Mouse (Mus musculus) layer of hippocampus, postnatal 36 days (tissue): Measurements from ENCODE around the gene Trappc12. TPM values are rescaled to one million over a fixed set of nuclear protein-coding genes. Genes with fewer than 3 reads are reported as not detected.

Experiments
- DNase-seq, 2 experiments: peaks; one replicate each; pipeline ENCODE4 v3.0.0; 2022
- total RNA-seq, 2 experiments: library from RNA; stranded (reverse); gene quantifications; 2 replicates each; pipeline ENCODE4 v1.2.3; 2021

Gene Trappc12
- total RNA-seq, 2 experiments from 2014 or later, result 57.2 to 57.5 TPM

- DNase-seq, result no peak
Measured at GRCm38 (mm10) chr12:28732631-28733030, 17.6 kb downstream of the Trappc12 start.

GRCm38 (mm10) chr12:28727061-28727460, 23.2 kb downstream of the Trappc12 start:
- DNase-seq, result no peak

- no peak for DNase-seq
Measured at GRCm38 (mm10) chr12:28726204-28726603, 24.1 kb downstream of the Trappc12 start.

- no peak for DNase-seq
Measured at GRCm38 (mm10) chr12:28724366-28724765, 25.9 kb downstream of the Trappc12 start.

- DNase-seq, result no peak
Measured at GRCm38 (mm10) chr12:28718106-28718505, 32.2 kb downstream of the Trappc12 start.

- no peak for DNase-seq
Measured at GRCm38 (mm10) chr12:28717066-28717465, 33.2 kb downstream of the Trappc12 start.

GRCm38 (mm10) chr12:28714822-28715632, 35.2 kb downstream of the Trappc12 start:
- no peak for DNase-seq

- peak; percentile 58 to 60 for DNase-seq
Measured at GRCm38 (mm10) chr12:28710566-28711185, 39.6 kb downstream of the Trappc12 start.

- DNase-seq, result no peak
Measured at GRCm38 (mm10) chr12:28708154-28708553, 42.1 kb downstream of the Trappc12 start.

GRCm38 (mm10) chr12:28705204-28705603, 45.1 kb downstream of the Trappc12 start:
- DNase-seq, result no peak

GRCm38 (mm10) chr12:28704381-28704780, 45.9 kb downstream of the Trappc12 start:
- DNase-seq, result no peak

GRCm38 (mm10) chr12:28701302-28701701, 49.0 kb downstream of the Trappc12 start:
- no peak for DNase-seq

GRCm38 (mm10) chr12:28700561-28701025, 49.7 kb downstream of the Trappc12 start:
- peak; percentile 58 to 64 for DNase-seq

GRCm38 (mm10) chr12:28700101-28700511, 50.2 kb downstream of the Trappc12 start:
- DNase-seq, result no peak

GRCm38 (mm10) chr12:28699656-28700055, 50.6 kb downstream of the Trappc12 start:
- peak; percentile 69 to 77 for DNase-seq

GRCm38 (mm10) chr12:28699086-28699485, 51.2 kb downstream of the Trappc12 start:
- DNase-seq, result no peak

GRCm38 (mm10) chr12:28697821-28698595, 52.3 kb downstream of the Trappc12 start:
- no peak for DNase-seq

GRCm38 (mm10) chr12:28694776-28695175, 55.5 kb downstream of the Trappc12 start:
- DNase-seq, result no peak

- DNase-seq, result no peak
Measured at GRCm38 (mm10) chr12:28694231-28694630, 56.0 kb downstream of the Trappc12 start.

GRCm38 (mm10) chr12:28693738-28694137, 56.5 kb downstream of the Trappc12 start:
- DNase-seq, result no peak

GRCm38 (mm10) chr12:28690730-28691129, 59.5 kb downstream of the Trappc12 start:
- DNase-seq, result no peak

GRCm38 (mm10) chr12:28688996-28689395, 61.3 kb downstream of the Trappc12 start:
- no peak for DNase-seq
